Mouse (Mus musculus) liver, embryonic 14 days (tissue): ENCODE results near the gene Cd300ld3. TPM values are rescaled to one million over a fixed set of nuclear protein-coding genes. Genes with fewer than 3 reads are reported as not detected.

Source experiments
- polyA plus RNA-seq: library from polyadenylated mRNA; depleted of rRNA; stranded (reverse); fragments of >200 nt; gene quantifications from 2 replicates; pipeline ENCODE4 v1.2.3, GENCODE M21; 2012; rRNA removed

Gene Cd300ld3
- 0.53 and 0.97 TPM in 2 replicates for polyA plus RNA-seq

DNA sequence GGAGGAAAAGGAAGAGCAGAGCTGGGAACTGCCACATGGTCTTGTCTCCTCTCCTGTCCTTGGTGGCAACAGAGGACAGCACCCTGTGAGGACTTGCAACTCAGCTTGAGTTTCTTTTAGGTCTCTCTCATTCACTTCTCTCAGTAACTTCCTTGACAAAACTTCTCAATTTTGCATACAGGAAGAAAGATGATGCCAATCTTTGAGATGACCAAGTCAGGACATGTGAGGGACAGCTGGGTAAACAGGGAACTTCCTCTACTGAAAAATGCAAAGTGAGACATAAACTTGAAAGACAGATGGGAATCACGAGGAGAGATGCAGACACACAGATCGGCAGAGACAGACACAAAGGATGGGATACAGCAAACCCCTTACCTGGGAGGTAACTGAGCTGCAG, at the start of gene Cd300ld3:
Cd300ld3 (minus strand) TSS at position 151 of the 400 bp plus-strand sequence.

GRCm38 (mm10) chr11:115091362-115091901, 43.2 kb upstream of the Cd300ld3 start, which contains the start of gene Rab37:
Gene Rab37, plus strand, starts transcription at chr11:115091431.

GRCm38 (mm10) chr11:115062077-115062476, 13.9 kb upstream of the Cd300ld3 start, which contains the start of gene Cd300e:
Gene Cd300e, minus strand, starts transcription at chr11:115062177.

DNA sequence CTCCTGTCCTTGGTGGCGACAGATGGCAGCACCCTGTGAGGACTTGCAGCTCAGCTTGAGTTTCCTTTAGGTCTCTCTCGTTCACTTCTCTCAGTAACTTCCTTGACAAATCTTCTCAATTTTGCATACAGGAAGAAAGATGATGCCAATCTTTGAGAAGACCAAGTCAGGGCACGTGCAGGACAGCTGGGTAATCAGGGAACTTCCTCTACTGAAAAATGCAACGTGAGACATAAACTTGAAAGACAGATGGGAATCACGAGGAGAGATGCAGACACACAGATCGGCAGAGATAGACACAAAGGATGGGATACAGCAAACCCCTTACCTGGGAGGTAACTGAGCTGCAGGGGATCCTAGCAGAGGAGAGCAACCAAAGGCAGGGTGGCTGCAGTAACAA, 10.5 kb downstream of the Cd300ld3 start, which contains the start of gene Cd300ld5:
Cd300ld5 (minus strand) TSS at position 101 of the 400 bp plus-strand sequence.

GRCm38 (mm10) chr11:115026912-115027311, 21.3 kb downstream of the Cd300ld3 start, which contains the start of gene Cd300ld4:
Gene Cd300ld4, minus strand, starts transcription at chr11:115027012.

DNA sequence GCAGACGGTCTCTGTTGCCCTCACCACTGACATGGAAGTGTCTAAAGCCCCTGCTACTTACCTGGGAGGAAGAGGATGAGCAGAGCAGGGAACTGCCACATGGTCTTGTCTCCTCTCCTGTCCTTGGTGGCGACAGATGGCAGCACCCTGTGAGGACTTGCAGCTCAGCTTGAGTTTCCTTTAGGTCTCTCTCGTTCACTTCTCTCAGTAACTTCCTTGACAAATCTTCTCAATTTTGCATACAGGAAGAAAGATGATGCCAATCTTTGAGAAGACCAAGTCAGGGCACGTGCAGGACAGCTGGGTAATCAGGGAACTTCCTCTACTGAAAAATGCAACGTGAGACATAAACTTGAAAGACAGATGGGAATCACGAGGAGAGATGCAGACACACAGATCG, 32.1 kb downstream of the Cd300ld3 start, which contains the start of gene Cd300ld2:
Cd300ld2 (minus strand) TSS at position 101 of the 400 bp plus-strand sequence.

DNA sequence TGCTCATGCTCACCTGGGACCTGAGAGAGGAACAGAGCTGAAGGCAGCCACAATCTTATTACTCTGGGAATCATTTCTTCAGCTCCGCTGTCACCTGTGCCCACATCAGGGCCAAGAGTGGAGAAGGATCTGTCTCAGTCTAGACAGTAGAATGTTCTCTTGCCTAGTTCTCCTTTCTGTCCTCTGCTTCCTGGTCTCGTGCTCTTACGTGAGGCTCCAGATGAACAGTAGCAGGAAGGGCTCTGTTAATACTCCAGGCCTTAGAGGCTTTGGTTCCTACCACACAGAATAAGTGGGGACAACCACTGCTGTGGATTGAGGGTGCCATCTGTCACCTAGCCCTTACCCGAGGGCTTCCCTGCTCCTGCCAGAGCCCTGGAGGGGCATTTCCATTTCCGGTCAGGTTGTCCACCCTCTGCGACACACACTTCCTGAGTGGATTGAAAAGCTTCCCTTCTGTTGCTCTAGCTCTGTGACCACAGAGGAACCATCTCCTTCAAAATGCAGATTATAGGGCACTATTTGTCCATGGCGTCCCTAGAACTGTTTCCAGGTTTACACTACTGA, 46.7 kb downstream of the Cd300ld3 start, which contains the start of gene Cd300c2:
Cd300c2 (minus strand) TSS at position 407 of the 567 bp plus-strand sequence.

Other genes with a start within 250 kb of the Cd300ld3 start
- gene Gpr142, start 249.5 kb downstream of the Cd300ld3 start, polyA plus RNA-seq, result not detected in 2 replicates
- 4.4 and 5.2 TPM in 2 replicates for gene Gprc5c, start 197.3 kb downstream of the Cd300ld3 start, polyA plus RNA-seq
- 1.9 and 2.8 TPM in 2 replicates for gene Cd300a, start 158.4 kb downstream of the Cd300ld3 start, polyA plus RNA-seq
- 0.56 and 0.58 TPM in 2 replicates for gene Cd300lb, start 114.0 kb downstream of the Cd300ld3 start, polyA plus RNA-seq
- 0.08 and 0.09 TPM in 2 replicates for gene Cd300c, start 79.3 kb downstream of the Cd300ld3 start, polyA plus RNA-seq
- gene Cd300ld, start 58.5 kb downstream of the Cd300ld3 start, polyA plus RNA-seq, result 0.85 and 1.1 TPM in 2 replicates
- 4.0 and 6.0 TPM in 2 replicates for gene Cd300c2, start 46.5 kb downstream of the Cd300ld3 start, polyA plus RNA-seq
- not detected in 2 replicates for gene Cd300ld2, start 32.2 kb downstream of the Cd300ld3 start, polyA plus RNA-seq
- gene Cd300ld4, start 21.4 kb downstream of the Cd300ld3 start, polyA plus RNA-seq, result 0.07 TPM in 1 of 2 replicates, not detected in the other
- gene Cd300ld5, start 10.6 kb downstream of the Cd300ld3 start, polyA plus RNA-seq, result 0.06 and 0.15 TPM in 2 replicates
- gene Cd300e, start 13.8 kb upstream of the Cd300ld3 start, polyA plus RNA-seq, result 0.50 and 0.73 TPM in 2 replicates
- 1.6 and 1.8 TPM in 2 replicates for gene Rab37, start 43.0 kb upstream of the Cd300ld3 start, polyA plus RNA-seq
- gene Cd300lf, start 85.6 kb upstream of the Cd300ld3 start, polyA plus RNA-seq, result 1.7 and 2.1 TPM in 2 replicates
- 37.4 and 43.9 TPM in 2 replicates for gene Slc9a3r1, start 114.9 kb upstream of the Cd300ld3 start, polyA plus RNA-seq
- gene Tmem104, start 139.1 kb upstream of the Cd300ld3 start, polyA plus RNA-seq, result 1.2 and 1.7 TPM in 2 replicates
- 7.6 and 9.0 TPM in 2 replicates for gene Nat9, start 139.4 kb upstream of the Cd300ld3 start, polyA plus RNA-seq
- gene Grin2c, start 218.8 kb upstream of the Cd300ld3 start, polyA plus RNA-seq, result 0.12 and 0.20 TPM in 2 replicates
- gene Fdxr, start 228.6 kb upstream of the Cd300ld3 start, polyA plus RNA-seq, result 12.0 and 14.4 TPM in 2 replicates
- gene Fads6, start 249.3 kb upstream of the Cd300ld3 start, polyA plus RNA-seq, result 6.1 and 6.9 TPM in 2 replicates